Mouse (Mus musculus): Measurements from ENCODE around the gene Dbndd1.

- TF ChIP-seq TAL1 (IDR thresholded peaks at IDR 0.05; ENCODE audit: low read length): no peak
- no peak for TF ChIP-seq CTCF (IDR thresholded peaks at IDR 0.05 in 2 of 3, conservative IDR thresholded peaks at IDR 0.05 in 1 of 3; ENCODE audit: control insufficient read depth in 1 of 3, insufficient read depth in 1 of 3, low read depth in 2 of 3, low read length in 3 of 3, poor library complexity in 1 of 3, severe bottlenecking in 1 of 3)
- TF ChIP-seq RCOR1 (IDR thresholded peaks at IDR 0.05; ENCODE audit: low read depth, low read length): no peak
These were observed 22.4 kb downstream of the Dbndd1 start for GRCm38 (mm10) chr8:123492898-123493297.
